Mouse (Mus musculus) forebrain, postnatal 0 days (tissue): ENCODE measurements around the gene Txnrd1. TPM values are rescaled to one million over a fixed set of nuclear protein-coding genes. Genes with fewer than 3 reads are reported as not detected.

Experiments used
- ATAC-seq: fragments of 200-750 bp; cut with Nextera tagmentation; 2 replicates; pipeline ENCODE4 v1.8.0; 2017; ENCODE audit warnings: mild to moderate bottlenecking, moderate library complexity
- DNase-seq: peaks from one replicate; pipeline ENCODE4 v3.0.0-alpha.2; 2015
- H3K27ac ChIP-seq: fragments of 300-500 bp; sonication (generic); 2 replicates; pipeline ENCODE4 v1.5.1; 2014; ENCODE audit warnings: low read depth, mild to moderate bottlenecking, antibody characterized with exemption, low read length, moderate library complexity, mixed read lengths
- H3K27me3 ChIP-seq: fragments of 300-500 bp; sonication (generic); 2 replicates; pipeline ENCODE4 v1.6.1; 2014; ENCODE audit warnings: mild to moderate bottlenecking, low read length, mixed read lengths; ENCODE audit not compliant: insufficient read depth
- H3K36me3 ChIP-seq: fragments of 300-500 bp; sonication (generic); 2 replicates; pipeline ENCODE4 v1.6.1; 2014; ENCODE audit warnings: mild to moderate bottlenecking, moderate library complexity; ENCODE audit not compliant: insufficient read depth
- H3K4me1 ChIP-seq: fragments of 300-500 bp; sonication (generic); 2 replicates; pipeline ENCODE4 v1.6.1; 2014; ENCODE audit warnings: antibody characterized with exemption; ENCODE audit not compliant: insufficient read depth
- H3K4me2 ChIP-seq: fragments of 300-500 bp; sonication (generic); 2 replicates; pipeline ENCODE4 v1.6.1; 2014; ENCODE audit warnings: low read depth, mild to moderate bottlenecking, moderate library complexity
- H3K4me3 ChIP-seq: fragments of 300-500 bp; sonication (generic); 2 replicates; pipeline ENCODE4 v1.5.1; 2014; ENCODE audit warnings: low read depth, low read length, mixed read lengths
- H3K9ac ChIP-seq: fragments of 300-500 bp; sonication (generic); 2 replicates; pipeline ENCODE4 v1.6.1; 2014; ENCODE audit warnings: mild to moderate bottlenecking
- H3K9me3 ChIP-seq: fragments of 300-500 bp; sonication (generic); 2 replicates; pipeline ENCODE4 v1.6.1; 2016; ENCODE audit warnings: low read length
- CTCF ChIP-seq: sonication (generic); IDR thresholded peaks from 2 replicates; pipeline ENCODE4 v1.5.1; 2016; ENCODE audit warnings: antibody characterized with exemption, control low read depth, low read depth
- WGBS: fragments of 180-500 bp; shearing (Covaris S2); extraction: QIAGEN DNeasy Blood & Tissue Kit; methylation state at CpG from one replicate; pipeline ENCODE4 v1.1.7; 2014; 5-methylcytosine and 5-hydroxymethylcytosine counted together
- polyA plus RNA-seq: library from polyadenylated mRNA; unstranded; fragments of >200 nt; fragmentation: Nextera tagmentation; extraction: Ambion mirVana; gene quantifications from 2 replicates; pipeline ENCODE4 v1.2.1, GENCODE M21; 2015
- total RNA-seq: library from RNA; depleted of rRNA; stranded (reverse); fragments of >200 nt; gene quantifications from 2 replicates; pipeline ENCODE4 v1.2.3, GENCODE M21; 2014; rRNA removed

Gene Txnrd1
- 96.3 and 108 TPM in 2 replicates for total RNA-seq
- 74.5 and 81.5 TPM in 2 replicates for polyA plus RNA-seq

GRCm38 (mm10) chr10:82833926-82834325 lies at the start of gene Txnrd1:
Txnrd1 (plus strand) TSS chr10:82833951.
- Histone ChIP-seq H3K4me1 (no peaks in the 10 kb centered on the region), H3K4me2 (no peak within 1 kb of the TSS), H3K27me3 (no peaks in the 10 kb centered on the region), H3K9me3 (no peaks in the 10 kb centered on the region), H3K4me3 (no peak within 1 kb of the TSS), H3K9ac (no peak within 1 kb of the TSS), H3K27ac (no peak within 1 kb of the TSS), H3K36me3 (no peaks in the 10 kb centered on the region)
- no peak for ATAC-seq
- TF ChIP-seq CTCF = no peak
- 52% methylated on average over 9 of the region's 9 CpGs for WGBS
- DNase-seq = no peak

- Histone ChIP-seq H3K4me2 (no peak overlapping the region), H3K4me1 (no peaks in the 10 kb centered on the region), H3K27ac (no peak overlapping the region), H3K4me3 (no peak overlapping the region), H3K9ac (no peak overlapping the region), H3K36me3 (no peaks in the 10 kb centered on the region), H3K27me3 (no peaks in the 10 kb centered on the region), H3K9me3 (no peaks in the 10 kb centered on the region)
- no peak for TF ChIP-seq CTCF
- no peak for ATAC-seq
- no peak for DNase-seq
Measured at GRCm38 (mm10) chr10:82789181-82789580, 44.6 kb upstream of the Txnrd1 start.

DNA sequence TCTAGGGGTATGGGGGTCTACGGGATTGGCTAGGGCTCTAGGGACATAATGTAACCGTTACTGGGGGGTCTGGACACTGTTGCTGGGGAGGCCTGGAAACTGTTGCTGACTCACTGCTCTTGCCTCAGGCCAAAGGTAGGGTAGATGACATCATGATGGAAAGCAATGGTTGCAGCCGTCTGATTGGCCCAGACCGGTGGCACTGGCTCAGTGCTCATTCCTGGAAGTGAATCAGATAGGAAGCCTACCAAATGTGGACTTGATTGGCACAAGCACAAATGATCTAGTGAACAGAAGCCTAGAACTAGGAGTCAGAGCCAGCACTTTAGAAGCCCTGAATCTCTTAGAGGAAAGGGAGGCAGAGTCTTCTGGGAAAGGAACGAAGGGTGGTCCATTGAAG lies 43.2 kb upstream of the Txnrd1 start:
- H3K27ac ChIP-seq = no peak overlapping the region
- H3K4me1 ChIP-seq = peaks cover 5% of the 10 kb centered on the region; the same call in 1 of the 2 replicates
- TF ChIP-seq CTCF = no peak
- no peak overlapping the region for H3K4me2 ChIP-seq
- no peak overlapping the region for H3K9ac ChIP-seq
- H3K4me3 ChIP-seq = no peak overlapping the region
- H3K36me3 ChIP-seq = no peaks in the 10 kb centered on the region
- ATAC-seq = no peak
- no peaks in the 10 kb centered on the region for H3K27me3 ChIP-seq
- H3K9me3 ChIP-seq = no peaks in the 10 kb centered on the region
- WGBS = 86% methylated on average over 5 of the region's 5 CpGs
- DNase-seq = no peak

DNA sequence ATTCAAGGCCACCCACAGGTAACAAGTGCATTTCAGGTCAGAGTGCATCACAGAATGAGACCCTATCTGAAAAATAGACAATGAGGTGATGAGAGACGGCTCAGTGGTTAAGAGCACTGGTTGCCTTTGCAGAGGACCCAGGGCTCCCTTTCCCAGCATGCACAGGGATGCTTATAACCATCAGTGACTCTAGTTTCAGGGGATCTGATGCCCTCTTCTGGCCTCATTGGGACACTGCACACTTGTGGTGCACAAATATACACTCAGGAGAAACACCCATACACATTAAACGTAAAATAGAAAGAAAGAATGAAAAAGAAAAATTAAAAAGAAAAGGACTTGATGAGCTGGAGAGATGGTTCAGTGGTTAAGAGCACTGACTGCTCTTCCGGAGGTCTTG lies 42.0 kb upstream of the Txnrd1 start:
- DNase-seq (no peak), ATAC-seq (no peak)
- no peaks in the 10 kb centered on the region for H3K9me3 ChIP-seq
- no peak overlapping the region for H3K4me3 ChIP-seq
- no peak for TF ChIP-seq CTCF
- no peaks in the 10 kb centered on the region for H3K27me3 ChIP-seq
- no peak overlapping the region for H3K4me2 ChIP-seq
- H3K27ac ChIP-seq = no peak overlapping the region
- no peaks in the 10 kb centered on the region for H3K36me3 ChIP-seq
- peaks cover 5% of the 10 kb centered on the region; the same call in 1 of the 2 replicates for H3K4me1 ChIP-seq
- WGBS = 94% methylated on average over 3 of the region's 3 CpGs
- no peak overlapping the region for H3K9ac ChIP-seq

DNA sequence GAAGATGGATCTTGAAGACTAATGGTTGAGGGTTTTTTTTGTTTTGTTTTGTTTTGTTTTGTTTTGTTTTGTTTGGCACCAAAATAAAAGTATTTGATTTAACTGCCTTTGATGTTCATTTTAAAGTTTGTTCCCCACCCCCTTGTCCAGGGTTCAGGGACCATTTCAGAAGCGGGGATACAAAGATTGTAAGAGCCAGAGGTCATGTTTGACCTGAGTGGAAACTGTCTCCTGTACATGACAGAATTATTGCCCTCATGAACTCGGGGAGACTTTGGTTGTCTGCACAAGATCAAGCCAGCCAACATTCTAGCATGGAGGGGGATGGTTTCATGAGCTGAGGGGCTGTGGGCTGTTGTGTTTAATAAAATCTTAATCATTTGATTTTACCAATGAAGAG lies 41.4 kb upstream of the Txnrd1 start:
- peaks cover 5% of the 10 kb centered on the region; the same call in 1 of the 2 replicates for H3K4me1 ChIP-seq
- no peaks in the 10 kb centered on the region for H3K36me3 ChIP-seq
- H3K27ac ChIP-seq = no peak overlapping the region
- 71% methylated on average over 2 of the region's 2 CpGs for WGBS
- ATAC-seq = no peak
- H3K9me3 ChIP-seq = no peaks in the 10 kb centered on the region
- H3K4me3 ChIP-seq = no peak overlapping the region
- no peak for TF ChIP-seq CTCF
- H3K9ac ChIP-seq = no peak overlapping the region
- no peak overlapping the region for H3K4me2 ChIP-seq
- no peaks in the 10 kb centered on the region for H3K27me3 ChIP-seq
- no peak for DNase-seq

DNA sequence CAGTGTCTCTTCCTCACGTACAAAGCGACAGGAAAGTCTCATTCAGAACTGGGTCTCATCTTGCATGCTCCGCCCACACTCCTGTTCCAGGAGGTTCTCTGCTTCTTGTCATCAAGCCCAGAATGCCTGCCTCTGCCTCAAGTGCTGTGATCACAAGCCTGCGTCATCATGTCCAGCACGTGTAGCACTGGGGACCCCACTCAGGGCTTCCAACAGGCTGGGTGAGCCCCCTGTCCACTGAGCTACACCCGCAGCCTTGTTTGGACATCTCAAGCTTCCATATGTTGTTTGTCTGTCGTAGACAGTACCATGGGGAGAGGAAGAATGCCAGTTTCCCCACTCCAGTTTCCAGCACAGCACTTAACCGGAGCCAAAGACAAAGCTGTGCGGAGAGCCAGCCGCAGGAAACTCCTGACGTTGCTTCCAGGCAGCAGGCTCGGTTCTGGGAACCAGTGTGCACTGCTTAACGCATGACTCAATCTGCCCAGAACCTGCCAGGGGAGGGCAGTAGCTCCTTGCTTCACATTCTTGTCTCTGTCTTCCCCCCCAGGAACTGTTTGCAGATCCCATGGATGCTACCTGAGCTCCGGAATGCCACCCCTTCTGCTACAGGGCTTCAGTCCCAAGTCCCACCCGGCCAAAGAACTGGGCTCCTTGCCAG lies 38.5 kb upstream of the Txnrd1 start:
- H3K27ac ChIP-seq = peak overlapping the region; percentile 54; the same call in 1 of the 2 replicates
- H3K27me3 ChIP-seq = no peaks in the 10 kb centered on the region
- peak overlapping the region; percentile 28; the same call in 1 of the 2 replicates for H3K9ac ChIP-seq
- peak overlapping the region; percentile 24 for H3K4me3 ChIP-seq
- H3K4me1 ChIP-seq = peaks cover 5% of the 10 kb centered on the region; the same call in 1 of the 2 replicates
- H3K9me3 ChIP-seq = no peaks in the 10 kb centered on the region
- 25% methylated on average over 15 of the region's 15 CpGs for WGBS
- DNase-seq (peak; percentile 84), ATAC-seq (peak; percentile 93)
- no peaks in the 10 kb centered on the region for H3K36me3 ChIP-seq
- peak; percentile 65 for TF ChIP-seq CTCF
- H3K4me2 ChIP-seq = peak overlapping the region; percentile 44

DNA sequence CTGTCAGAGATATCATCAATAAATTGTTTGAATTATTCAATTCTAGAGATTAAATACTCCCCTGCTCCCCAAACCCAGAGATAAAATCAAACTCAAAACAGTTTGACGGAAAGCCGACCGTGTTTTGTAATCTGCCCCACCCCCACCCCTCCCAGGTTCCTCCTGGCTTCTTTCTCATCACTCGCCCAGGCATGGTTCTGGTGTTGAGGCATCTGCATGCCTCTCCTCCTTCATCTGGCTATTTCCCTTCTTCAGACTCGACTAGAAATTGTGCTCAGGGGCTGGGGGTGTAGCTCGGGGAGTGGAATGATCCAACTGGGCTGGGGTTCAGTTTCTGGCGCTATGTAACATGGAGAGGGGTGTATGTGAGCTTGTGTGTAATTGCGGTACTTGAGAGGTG lies 38.0 kb upstream of the Txnrd1 start:
- Histone ChIP-seq H3K27me3 (no peaks in the 10 kb centered on the region), H3K9me3 (no peaks in the 10 kb centered on the region), H3K4me1 (peaks cover 5% of the 10 kb centered on the region; the same call in 1 of the 2 replicates), H3K4me2 (peak overlapping the region; percentile 44), H3K27ac (no peak overlapping the region), H3K9ac (peak overlapping the region; percentile 28; the same call in 1 of the 2 replicates), H3K4me3 (peak overlapping the region; percentile 24), H3K36me3 (no peaks in the 10 kb centered on the region)
- WGBS = 45% methylated on average over 8 of the region's 8 CpGs
- peak; percentile 21; the same call in 1 of the 2 replicates for ATAC-seq
- DNase-seq = peak; percentile 27
- no peak for TF ChIP-seq CTCF
